Mouse (Mus musculus) embryo, embryonic 10 days (tissue): ENCODE results near the gene Adcyap1.

Source experiments
- DNase-seq: peaks from one replicate; pipeline ENCODE4 v3.0.0-alpha.2; 2015; ENCODE audit warnings: low spot score

Adcyap1 gene

GRCm38 (mm10) chr17:93198717-93199116 is at the start of gene Adcyap1:
Gene Adcyap1 (plus strand): TSS chr17:93199017.
- no peak for DNase-seq

- peak; percentile 86 for DNase-seq
Observed at GRCm38 (mm10) chr17:93158280-93158851, 40.5 kb upstream of the Adcyap1 start.

GRCm38 (mm10) chr17:93169572-93169971 is 29.2 kb upstream of the Adcyap1 start:
- DNase-seq: no peak

DNA sequence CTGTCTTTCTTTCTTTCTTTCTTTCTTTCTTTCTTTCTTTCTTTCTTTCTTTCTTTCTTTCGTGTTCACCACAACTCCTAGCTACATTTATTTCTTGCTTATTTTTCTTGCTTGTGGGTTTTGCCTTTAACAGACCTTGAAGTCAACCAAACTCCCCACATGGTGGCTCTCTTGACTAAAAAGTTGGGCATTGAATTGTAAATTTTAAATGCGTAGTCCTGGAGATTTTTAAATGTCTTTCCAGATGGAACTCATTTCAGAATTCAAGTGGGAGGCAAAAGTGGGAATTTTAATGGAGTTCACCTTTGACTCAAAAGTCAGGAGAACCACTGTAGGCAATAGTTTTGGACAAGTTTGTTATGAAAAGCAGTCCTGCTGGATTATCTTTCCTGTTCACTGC is 2.0 kb upstream of the Adcyap1 start:
- no peak for DNase-seq

DNA sequence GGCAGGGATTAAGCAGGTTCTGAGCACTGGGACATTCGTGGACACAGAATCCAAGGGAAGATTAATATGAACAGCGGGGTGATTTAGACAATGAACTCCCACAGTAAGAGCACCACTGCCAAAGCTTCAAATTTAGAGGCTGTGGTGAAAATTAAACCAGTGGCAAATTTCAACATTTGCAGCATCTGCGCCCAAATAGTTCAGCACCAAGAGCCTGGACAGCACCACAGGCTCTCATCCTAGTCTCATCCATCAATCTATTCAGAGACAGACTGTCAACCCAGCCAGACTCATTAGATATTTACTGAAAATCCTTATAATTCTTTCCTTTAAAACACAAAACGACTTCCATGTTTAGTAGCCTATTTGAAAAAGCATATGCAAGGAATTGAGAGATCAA is 604 bp upstream of the Adcyap1 start:
- peak; percentile 55 for DNase-seq

DNA sequence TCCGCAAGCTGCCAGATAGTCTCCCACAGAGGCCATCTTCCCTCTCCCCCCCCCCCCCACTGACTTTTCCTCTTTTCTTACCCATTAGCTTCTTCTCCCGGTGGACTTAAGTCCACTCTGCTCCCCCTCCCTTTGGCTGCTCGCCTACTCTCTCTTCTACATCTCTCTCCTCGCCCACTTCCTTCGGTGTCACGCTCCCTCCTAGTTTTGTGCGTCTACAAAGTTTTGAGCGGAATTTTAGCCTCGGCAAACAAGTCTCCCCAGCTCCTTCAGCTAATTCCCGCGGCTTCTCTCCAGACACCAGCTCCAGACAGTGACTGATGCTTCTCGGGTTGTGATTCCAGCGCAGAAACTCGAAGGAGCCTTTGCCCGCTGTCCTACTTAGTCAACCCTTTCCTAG is 401 bp downstream of the Adcyap1 start:
- peak; percentile 4 for DNase-seq

DNA sequence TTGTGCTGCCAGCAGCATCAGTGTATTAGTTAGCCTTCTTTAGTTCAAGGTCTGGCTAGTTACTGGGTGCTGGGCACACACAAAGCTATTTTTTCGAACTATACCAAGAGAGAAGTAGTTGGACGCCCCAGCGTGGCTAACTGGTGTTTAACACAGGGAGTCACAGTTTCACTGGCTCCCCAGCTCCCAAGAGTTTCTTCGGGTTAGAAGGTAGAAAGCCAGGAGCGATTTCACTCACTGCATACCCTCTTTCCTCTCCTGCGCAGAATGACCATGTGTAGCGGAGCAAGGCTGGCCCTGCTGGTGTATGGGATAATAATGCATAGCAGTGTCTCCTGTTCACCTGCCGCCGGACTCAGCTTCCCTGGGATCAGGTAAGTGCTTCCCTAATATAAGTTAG is 930 bp downstream of the Adcyap1 start:
- peak; percentile 11 for DNase-seq

DNA sequence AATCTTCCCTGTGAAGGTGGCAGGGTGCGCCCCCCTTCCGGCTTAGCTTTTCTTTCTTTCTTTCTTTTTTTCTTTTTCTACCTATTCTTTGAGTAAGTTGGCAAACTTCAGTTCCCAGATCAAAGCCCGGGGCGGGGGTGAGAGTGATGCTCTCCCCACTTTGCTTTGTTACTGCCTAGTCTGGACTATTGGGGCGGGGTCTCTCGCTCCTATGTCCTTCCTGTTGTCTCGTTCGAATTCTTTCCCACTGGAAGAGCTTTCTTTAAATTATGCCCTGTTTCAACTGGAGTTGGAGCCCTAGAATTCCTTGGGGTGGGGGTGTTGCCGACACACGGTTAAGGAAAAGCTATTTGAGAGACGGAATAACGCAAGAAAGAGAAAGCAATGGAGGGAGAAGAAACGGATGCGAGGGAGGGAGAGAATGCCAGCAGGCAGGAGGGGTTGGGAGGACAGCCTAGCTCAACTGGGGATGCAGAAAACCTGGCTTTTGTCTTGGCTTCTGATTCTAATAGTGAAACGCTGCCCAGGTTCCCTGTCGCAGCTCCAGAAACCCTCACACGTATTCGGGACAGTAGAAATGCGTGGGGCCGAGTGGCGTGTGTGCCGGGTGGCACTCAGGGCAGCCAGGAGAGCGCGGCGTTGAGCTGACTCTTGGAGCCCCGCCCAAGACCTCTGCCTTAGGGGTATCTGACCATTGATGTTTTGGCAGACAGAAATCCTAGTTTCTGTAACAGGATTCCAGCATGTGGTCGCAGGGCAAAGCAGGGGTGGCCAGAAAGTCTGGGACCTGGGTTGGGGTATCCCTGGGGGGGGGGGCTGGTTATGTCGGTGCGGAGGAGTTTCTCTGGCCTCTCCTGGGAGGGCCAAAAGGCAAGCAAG is 1.8 kb downstream of the Adcyap1 start:
- DNase-seq: peak; percentile 21

DNA sequence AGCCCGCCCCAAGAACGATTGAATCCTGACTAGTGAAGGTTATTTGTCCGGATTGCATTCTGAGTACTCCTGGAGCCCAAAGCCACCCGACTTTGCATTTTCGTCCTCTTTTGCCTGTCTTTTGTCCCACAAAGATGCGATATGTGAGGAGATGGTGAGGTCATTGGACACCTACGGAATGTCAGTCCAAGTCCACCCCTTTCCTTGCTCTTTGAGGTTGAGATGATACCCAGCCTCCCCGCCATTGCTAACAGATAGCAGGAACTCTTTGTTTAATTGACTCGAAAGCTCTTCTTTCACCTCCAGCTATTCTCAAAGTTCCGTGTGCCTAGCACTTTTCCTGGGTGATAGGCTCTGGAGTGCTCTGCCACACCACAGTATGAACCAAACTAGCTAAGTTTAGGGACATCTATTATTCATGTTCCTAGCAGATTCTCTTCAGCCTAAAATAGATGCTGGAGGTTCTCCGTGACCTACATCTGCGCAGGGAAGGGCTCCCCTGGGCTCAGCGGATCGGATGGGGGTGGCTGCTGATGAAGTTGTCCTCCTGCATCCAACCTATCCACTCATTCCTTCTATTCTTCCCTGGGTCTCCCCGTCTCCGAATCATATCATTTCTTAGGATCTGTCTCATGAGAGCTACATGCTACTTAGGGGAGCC is 2.6 kb downstream of the Adcyap1 start:
- peak; percentile 26 for DNase-seq

GRCm38 (mm10) chr17:93202165-93203075 is 3.6 kb downstream of the Adcyap1 start:
- DNase-seq: peak; percentile 57

DNA sequence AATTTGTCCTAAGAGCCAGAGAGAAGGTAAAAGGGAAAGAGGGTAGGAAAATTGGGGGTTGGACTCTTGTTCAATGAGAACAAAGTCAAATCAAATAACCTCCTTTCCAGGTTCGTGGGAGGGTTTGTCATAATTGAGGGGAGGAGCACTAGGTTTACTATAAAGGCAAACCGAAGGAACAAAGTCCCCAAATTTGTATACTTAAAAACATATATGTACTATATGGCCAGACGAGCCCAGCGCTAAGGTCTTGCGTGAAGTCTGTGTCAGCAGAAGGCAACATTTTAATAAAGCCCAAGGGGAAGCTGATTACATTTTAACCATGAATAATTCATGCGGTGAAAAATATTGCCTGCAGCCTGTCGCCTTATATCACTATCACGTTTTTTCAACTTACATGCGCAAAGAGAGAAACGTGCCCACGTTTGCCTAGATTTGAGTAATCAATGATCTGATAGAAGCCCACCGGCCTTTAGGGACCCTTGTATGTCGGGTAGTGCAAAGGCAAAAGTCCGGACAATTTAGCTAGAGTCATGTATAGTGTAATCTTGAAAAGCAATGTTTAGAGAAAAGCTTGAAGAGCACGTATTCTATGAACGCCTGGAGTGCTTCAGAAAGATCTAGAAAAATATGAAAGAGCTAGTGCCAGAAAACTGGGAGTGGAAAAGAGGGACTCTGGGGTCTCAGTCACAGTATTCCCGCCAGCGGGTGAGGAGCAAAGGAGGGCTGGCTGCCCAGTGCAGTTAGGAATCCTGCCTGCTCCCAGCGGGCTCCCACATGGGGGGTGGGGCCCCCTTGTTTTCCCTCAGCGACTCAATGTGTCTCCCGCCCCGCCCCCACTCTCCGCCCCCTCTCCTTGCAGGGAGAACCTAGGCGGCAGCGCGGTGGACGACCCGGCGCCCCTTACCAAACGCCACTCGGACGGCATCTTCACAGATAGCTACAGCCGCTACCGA is 4.5 kb downstream of the Adcyap1 start:
- DNase-seq: peak; percentile 50

DNA sequence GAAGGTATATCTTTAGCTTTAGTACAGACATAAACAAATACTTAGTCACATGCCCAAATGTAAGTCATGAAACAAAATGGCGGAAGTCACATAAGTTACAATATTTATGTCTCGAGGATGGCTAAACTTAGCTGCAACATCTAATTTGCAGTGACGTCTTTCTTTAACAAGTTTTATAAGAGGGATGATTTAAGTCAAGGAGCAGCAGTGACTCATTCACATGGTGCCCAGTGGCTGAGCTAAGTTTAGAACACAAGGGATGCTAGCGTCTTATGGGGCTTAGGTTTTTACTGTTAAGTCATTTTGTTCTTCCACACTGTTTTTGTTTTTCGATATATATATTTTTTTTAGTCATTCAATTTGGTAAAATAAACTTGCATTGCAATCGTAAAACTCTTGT is 19.0 kb downstream of the Adcyap1 start:
- no peak for DNase-seq

DNA sequence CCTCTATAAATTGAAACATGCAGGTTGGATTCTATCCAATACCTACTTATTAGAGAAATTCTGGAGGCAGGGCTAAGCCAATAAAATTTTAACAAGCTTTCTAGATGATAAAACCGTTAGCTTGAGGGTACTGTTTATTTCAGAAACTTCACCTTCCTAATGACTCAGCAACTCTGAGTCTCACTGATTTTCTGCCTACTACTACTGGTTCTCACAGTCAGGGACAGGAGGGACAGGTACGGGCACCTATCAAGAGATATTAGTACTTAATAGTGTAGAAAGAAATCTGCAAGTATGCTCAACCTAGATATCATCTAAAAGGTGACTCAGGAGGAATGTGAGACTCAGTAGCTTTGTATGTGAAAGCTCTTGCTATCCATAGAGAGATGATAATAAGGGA is 19.8 kb downstream of the Adcyap1 start:
- no peak for DNase-seq

- no peak for DNase-seq
Observed at GRCm38 (mm10) chr17:93237355-93237754, 38.5 kb downstream of the Adcyap1 start.
